Mouse (Mus musculus) activated CD4-positive, CD25-positive, alpha-beta regulatory T cell, adult 4 months (primary cell): ENCODE data around the gene Bloc1s1. TPM values are rescaled to one million over a fixed set of nuclear protein-coding genes. Genes with fewer than 3 reads are reported as not detected.
A peak's percentile ranks its signal among the peaks of the same experiment; 100 is the strongest.

Experiments
- ATAC-seq: one replicate; pipeline ENCODE4 v1.8.0; 2017
- polyA plus RNA-seq, 2 experiments: library from polyadenylated mRNA; unstranded; fragments of 100-300 nt; shearing (Covaris generic); gene quantifications; one replicate each; pipeline ENCODE4 v1.2.1; 2017

Gene Bloc1s1
- polyA plus RNA-seq, result 100 to 1,000 TPM; 218 to 252 TPM

DNA sequence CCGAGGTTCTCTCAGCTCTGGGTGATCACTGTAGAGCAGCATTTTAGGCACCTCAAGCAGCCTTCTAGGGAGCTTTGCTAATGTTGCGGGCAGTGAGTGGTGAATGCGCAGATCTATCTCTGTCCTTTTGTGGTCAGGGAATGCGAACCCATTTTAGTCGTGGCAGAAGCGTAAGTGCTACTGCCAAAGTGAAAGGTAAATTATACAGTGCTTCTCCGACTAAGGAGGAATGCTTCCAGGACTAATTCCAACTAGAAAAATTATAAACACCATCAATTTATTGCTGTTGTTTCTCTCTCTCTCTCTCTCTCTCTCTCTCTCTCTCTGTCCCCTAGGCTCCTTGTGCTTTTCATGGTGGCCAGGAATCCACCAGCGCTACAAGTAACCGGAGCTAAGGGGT lies at the start of gene Bloc1s1:
Gene Bloc1s1 (minus strand): TSS at position 101 of the 400 bp plus-strand sequence.
- no peak for ATAC-seq

DNA sequence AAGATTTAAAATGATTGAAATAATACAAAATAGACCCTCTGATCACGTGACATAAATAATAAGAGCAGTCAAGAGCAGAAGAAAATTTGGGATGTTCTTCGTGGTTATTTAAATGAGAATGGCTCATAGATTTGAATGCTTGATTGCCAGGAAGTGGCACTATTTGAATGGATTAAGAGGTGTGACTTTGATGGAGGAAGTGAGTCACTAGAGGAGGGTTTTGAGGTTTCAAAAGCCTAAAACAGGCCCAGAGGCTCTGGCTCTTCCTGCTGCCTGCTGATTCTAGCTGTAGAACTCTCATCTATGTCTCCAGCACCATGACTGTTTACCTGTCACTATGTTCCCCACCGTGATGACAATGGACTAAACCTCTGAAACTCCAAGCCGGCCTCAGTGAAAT lies 49.0 kb upstream of the Bloc1s1 start:
- ATAC-seq, result no peak

DNA sequence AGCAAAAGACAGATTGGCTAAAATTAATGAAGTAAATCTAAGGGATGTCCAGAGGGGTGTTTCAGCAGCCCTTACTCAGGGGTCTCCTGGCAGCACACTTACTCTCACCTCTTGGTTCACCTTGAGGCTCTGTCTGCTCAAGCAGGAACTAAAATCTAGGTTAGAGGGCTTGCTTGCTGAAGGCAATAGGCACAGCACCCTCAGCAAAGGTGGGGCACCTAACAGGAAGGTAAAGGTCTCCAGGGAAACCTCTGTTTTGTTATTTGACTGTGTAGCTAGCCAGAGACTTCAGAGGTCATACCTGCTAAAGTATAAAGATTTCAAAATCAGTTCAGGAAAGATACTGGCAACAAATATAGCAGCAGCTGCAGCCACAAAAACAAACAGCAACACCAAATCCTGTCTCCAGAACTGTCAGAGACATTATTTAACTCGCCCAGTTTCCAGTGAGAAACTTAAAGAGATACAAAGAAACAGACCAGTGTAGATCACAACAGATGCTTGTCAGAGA lies 47.0 kb upstream of the Bloc1s1 start:
- no peak for ATAC-seq

DNA sequence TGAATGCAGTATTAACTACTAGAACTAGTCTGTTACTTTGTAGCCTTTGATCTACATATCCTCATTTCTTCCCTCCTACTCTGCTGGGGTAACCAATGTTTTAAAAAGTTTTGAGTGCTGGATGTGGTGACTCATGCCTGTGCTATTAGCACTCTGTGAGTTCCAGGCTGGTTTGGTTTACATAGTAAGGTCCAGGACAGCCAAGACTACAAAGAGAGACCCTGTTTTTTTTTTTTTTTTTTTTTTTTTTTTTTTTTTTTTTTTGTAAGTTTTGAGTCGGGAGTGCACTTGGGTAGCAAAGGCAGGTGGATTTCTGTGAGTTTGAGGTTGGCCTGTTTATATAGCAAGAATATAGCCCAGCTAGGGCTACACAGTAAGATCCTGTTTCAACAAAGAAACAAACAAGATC lies 44.5 kb upstream of the Bloc1s1 start:
- ATAC-seq, result no peak

DNA sequence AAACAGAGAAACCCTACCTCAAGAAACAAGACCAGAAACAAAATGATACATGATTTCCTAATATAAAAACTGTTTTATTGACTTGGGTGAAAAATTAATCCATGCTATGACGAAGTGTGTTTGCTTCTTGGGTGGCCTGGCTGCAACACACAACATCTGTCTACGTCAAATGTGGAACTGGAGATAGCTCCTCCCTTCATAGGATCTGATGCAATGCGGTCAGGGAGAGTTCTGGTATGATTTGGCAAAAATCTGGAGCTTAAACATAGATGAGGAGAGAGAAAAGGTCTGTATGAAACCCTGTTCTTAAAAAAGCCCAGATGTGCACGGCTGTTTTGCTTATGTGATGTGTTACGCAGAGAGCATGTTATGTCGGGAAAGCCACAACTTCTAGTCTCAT lies 42.0 kb upstream of the Bloc1s1 start:
- no peak for ATAC-seq

DNA sequence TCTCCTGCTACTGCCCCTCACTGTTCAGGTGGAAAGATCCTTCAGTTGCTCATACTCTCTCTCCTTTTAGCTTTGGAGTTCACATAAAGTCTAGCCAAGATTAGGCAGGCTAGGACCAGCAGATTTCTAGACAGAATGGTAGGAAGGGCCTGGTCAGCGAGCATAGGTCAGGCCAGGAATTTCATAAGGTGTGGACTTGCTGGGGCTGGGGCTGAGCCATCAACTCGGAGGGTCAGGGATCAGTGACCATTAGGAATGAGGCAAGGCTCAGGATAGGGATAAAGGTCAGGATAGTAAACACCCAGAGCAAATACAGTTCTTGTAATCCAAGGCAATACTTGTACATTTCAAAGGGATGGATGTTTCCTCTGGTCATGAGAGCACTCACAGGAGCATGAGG lies 41.1 kb upstream of the Bloc1s1 start:
- ATAC-seq, result no peak

DNA sequence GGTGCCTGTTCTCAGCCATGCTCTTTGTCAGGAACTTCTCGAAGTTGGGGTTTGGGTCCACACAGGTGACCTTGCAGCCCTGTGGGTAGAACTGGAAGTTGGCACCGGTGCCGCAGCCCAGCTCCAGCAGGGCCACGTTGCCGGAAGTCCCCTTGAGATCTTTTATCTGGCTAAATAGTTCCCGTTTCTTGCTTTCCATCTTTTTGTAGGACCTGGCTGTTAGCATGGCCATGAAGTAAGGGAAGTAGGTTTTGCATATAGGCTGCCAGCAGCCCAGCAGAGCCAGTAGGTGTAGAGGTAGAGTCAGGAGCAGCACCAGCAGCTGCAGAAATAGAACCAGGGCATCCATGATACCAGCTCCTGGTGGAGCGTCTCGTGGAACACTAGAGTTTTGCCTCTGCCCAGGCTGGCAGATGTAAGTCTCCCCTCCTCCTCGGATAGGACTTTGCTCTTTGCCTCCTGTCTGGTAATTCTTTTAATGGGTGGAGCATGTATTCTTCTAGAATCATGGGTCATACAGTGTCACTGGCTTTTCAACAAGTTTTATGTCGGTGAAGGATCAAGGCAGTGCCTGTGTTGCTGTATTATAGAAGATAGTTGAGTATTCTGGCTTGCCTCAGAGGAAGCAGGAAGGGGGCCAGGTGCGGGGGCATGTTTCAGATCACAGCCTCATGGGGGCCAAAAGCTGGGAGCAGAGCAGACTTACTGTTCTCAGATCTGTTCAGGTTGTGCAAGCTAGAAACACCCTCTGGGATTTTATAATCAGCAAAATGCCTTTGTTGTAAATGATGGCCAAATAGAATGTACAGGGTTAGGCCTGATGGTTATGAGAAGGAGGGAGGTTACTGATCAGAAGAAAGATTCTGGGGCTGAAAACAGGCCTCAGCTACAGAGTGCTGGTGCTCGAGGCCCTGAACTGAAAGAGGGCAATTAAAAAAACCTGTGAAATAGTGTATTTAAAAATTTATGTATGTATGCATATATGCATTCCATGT lies 37.1 kb upstream of the Bloc1s1 start, which contains the start of gene Mettl7b:
Gene Mettl7b (minus strand): TSS at position 399 of the 995 bp plus-strand sequence.
- no peak for ATAC-seq

DNA sequence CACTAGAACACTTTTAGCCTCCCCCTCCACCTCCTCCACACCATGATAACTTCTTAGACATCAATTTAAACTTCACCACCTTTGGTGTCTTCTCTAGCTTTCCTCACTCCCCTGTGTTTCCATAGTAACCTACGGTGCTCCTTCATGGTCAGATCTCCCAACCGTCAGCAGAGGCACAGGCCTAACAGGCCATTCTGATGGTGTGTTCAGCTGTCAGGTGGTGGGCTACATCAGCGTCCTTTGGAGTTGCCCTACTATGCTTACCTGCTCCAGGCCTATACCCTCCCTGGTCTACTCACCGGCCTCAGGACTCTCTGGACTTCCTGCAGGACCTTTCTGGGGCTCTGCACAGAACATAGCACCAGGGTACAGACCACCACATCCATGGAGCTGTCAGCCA lies 36.3 kb upstream of the Bloc1s1 start:
- no peak for ATAC-seq

DNA sequence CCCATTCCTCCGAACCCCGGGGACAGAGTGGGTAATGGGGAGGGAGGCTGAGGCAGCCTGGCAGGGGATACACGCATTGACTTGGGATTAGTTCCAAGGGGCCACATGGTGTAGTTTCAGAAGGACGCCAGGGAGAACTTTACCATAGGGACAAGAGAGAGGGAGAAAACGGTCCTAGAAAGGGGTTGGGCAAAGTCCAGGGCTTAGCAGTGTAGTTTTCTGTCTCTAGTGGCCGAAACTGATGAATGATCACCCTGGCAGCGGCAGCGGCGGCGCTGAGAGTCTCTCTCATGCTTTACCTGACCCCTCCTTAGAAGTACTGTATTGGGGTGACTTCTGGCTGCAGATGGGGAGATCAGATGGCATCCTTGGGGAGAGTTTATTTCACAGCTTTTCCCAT lies 34.5 kb upstream of the Bloc1s1 start:
- ATAC-seq, result no peak

DNA sequence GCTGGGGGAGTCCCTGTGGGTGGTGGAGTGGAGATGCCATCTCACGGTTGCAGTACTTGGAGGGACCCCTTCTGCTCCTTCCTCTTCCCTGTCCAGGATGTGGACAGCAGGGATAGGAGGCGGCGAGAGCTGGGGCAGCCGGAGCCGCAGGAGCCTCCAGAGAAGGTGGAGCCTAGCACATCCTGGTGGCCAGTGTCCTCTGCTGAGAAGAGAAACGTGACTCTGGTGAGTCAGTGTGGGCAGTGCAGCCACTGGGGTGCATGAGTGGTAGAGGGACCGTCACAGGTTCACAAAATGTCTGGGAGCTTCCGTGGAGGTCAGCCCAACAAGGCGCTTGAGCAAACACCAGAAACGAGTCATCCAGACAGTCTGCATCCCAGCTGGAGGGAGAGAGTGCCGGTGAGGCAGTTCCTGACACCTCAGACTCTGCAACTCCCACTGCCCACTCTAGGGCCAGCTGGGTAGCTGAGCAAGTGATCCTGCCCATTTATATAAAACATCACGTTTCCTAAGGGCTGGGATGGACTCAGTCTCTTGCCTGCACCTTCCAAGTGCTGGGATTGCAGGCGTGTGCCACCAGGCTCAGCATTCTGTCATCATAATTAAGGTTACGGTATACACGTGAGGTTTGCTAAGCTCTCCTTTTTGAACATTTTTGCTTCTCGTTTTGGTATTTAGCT lies 26.5 kb upstream of the Bloc1s1 start:
- no peak for ATAC-seq

DNA sequence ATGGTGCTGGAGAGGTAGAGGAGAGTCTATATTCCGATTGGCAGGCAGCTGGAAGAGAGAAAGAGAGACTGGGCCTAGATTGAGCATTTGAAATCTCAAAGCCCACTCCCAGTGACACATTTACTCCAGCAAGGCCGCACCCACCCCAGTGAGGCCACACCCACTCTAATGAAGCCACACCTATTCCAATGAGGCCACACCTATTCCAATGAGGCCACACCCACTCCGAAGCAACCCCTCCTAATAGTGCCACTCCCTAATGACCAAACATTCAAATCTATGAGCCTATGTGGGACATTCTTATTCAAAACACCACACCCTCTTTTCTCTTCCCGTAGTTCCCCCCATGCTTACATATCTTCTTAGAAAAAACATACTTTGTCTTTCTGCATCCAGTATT lies 23.7 kb upstream of the Bloc1s1 start:
- ATAC-seq, result no peak

DNA sequence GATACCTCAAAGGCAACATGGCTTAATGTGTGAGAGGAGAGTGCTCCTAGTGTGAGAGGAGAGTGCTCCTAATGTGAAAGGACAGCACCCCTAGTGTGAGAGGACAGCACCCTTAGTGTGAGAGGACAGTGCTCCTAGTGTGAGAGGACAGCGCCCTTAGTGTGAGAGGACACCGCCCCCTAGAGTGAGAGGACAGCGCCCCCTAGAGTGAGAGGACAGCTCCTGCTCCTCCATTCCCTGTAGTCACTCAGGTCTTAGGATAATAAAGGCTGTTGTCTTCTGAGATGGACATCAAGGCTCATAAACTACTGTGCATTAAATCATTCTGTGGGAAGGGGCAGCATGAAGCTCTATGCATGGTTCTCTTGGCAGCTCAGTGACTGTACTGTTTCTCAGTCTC lies 21.8 kb upstream of the Bloc1s1 start:
- no peak for ATAC-seq

DNA sequence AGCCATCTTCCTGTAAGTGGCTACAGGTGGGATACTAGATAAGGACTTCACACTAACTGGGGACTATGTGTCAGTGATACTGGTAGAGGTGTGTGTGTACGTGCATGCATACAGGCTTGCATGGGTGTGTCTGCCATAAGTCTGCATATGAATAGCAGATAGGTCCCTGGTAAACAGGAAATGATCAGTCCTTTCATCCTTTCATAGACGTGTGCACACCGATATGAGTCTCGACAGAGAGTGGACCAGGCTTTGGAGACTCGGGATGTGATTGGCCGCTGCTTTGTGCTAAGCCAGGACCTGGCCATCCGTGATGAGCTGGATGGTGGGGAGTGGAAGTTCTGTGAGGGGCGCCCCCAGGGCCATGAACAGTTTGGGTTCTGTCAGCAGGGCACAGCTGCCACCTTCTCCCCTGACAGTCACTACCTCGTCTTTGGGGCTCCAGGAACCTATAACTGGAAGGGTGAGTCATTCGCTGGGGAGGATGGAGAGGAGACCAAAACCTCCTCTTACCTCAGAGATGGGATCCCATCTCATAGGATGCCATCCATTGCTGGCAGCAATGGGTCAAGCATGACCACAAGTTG lies 16.7 kb upstream of the Bloc1s1 start:
- peak; percentile 97 for ATAC-seq

DNA sequence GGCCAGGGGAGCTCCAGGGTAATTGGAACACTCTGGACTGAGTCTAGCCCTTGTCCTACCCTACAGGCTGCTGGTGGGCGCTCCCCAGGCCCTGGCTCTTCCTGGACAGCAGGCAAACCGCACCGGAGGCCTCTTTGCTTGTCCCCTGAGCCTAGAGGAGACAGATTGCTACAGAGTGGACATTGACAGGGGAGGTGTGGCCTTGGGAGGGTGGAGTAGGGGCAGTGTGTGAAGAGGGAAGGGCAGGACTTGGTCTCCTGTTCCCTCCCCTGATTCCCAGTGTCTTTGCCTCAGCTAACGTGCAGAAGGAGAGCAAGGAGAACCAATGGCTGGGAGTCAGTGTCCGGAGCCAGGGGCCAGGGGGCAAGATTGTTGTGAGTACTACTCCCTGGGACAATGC lies 15.1 kb upstream of the Bloc1s1 start:
- ATAC-seq, result no peak

DNA sequence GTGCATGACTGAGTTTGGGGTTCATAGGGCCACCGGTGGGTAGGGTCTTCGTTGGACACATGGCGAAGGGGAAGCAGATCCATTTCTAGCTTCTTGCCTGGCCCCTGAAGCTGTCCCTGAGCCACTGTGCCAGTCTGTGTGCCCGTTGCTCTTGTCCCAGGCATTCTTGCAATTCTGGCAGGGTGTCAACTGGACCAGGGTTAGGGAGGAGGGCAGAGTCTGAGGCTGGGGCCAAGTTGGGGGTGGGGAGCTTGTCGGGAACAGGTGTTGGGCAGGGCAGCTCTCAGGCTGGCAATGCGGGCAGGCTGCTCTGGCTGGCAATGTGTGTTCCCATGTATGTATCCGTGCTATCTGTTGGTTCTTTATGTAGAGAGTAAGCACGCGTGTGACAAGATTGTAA lies 14.6 kb upstream of the Bloc1s1 start:
- ATAC-seq, result no peak

DNA sequence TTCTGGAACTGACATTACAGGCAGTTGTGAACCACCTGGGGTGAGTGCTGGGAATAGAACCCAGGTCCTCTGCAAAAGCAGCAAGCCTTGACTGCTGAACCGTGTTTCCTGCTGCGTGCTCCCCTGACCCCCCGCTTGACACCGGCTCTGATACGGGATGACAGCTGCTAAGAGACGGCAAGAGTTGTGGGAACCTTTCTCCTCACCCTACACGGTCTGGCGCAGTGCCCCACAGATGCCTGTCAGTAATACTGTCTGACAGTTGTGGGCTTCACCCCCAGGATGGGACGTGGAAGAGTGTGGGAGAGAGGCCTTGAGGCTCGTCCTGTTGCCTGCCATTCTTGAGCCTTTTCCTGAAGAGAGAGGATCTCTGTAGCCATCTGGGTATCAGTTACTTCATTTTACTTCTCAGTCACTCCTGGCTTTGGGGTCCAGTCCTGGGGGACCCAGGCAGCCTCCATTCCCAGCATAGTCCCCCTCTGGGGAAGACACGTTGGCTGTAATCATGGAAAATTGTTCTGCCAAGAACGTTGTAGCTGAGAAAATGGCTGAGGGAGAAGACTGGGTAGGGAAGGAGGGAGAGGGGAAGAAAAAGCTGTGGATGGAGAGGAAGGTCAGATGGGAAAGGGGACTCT lies 14.0 kb upstream of the Bloc1s1 start:
- ATAC-seq, result no peak

DNA sequence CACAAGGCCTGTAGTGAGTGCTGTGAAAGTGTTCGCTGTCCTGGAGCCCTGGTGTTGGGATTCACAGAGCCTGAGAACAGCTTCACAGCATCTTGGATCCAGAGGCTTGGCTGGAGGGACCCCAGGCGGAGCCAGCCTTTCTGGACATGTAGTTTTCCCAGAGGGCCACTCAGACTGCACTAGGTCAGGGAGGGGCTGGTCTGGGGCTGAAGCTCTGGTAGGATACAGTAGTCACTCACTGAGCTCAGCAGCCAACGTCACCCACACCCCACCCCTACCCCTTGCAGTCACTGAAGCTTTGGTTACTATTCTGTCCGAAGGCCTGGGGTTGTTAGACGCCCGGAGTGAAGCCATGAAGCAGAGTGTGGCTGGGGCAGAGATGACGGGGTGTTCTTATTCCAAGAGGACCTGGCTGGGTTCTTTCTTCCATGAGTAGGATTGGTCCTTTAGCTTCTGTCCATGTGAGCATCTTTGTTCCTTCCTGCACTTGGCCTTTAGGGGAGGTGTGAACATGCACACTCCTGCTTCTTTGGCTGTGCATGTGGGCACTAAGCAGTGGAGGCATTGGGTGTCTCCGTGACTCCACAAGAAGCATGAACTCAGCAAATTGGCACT lies 12.1 kb upstream of the Bloc1s1 start:
- no peak for ATAC-seq

DNA sequence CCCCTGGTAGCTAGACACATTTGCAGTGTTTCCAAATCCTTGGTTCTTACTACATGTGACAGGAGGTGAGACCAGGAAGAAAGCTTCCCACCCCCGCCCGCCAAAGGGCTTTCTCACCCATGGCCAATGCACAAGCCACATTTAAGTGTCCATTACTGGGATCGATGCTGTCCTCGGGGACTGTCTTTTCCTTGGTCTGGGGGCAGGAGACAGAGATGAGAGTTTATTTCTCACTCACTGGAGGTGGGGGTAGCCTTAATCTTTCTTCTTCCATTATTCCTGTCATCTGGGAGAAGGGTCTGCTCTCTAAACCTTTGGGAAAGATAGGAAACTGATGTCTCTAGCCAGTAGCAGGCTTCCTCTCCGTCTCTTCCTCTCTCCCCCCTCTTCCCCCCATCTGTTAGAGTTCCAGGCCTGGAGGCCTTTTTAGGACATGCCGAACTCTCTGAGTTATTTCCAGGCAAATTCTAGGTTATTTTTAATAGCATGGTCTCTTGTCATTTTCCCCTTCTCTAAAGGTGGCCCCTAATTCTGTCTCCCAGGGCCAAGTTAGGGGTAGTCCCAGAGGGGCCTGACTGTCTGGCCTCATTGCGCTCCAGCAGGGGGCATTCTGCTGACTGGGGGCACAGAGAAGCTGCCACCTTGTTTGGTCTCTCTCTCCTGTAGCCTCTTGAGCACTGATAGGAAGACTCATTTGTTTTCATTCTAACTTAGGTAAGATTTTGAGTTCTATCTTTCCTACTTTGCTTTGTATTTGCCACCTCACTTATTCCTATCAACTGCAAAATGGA lies 11.4 kb upstream of the Bloc1s1 start:
- ATAC-seq, result no peak

DNA sequence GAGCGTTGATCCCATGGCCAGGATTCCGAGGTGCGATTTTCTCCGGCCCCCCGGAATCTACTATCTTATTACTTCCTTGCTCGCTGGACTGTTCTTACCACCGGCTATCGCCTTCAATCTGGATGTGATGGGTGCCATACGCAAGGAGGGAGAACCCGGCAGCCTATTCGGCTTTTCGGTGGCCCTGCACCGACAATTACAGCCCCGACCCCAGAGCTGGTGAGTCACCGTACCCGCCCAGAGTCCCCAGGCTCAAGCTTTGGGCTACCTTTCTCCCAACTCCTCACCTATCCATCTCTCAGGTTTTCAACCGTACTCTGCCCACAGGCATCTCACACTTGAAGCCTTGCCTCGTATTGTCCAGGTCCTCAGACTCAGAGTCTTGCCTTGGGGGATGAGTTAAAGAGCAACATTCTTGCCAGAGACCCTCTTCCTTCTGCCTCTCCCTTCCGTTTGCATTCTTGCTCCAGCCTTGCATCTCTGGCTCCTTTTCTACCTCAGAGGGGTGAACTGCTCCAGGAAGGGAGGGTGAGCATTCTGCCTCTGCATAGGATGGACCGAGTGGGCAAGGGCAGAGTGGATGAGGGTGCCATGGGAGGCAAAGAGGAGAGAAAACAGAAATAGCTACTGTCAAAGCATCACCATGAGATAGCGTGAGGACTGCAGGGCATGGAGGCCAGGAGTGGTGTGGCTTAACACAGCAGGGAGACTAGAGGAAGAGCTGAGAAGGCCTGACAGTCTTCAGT lies 10.3 kb upstream of the Bloc1s1 start:
- no peak for ATAC-seq

DNA sequence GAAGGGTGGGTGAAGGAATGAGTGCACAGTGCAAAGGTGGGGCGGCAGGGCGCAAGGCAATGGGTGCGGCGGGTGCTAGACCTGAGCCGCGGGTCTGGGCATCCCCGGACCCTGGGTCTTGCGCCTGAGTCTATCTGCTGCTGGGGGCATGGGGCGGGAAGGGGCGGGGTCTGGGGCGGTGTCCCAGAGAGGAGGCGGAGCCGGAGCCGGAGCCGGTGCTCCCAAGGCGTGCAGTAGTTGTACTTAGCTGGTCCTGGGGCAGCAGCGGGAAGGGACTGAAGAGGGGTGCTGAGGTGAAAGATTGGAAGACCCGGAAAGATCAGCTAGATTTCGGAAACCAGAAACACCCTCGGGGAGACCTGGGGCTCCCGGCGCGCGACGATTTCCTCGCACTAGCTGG lies 9.7 kb upstream of the Bloc1s1 start, which contains the start of gene Itga7:
Gene Itga7 (plus strand): TSS at position 245 of the 400 bp plus-strand sequence.
- peak; percentile 17 for ATAC-seq

DNA sequence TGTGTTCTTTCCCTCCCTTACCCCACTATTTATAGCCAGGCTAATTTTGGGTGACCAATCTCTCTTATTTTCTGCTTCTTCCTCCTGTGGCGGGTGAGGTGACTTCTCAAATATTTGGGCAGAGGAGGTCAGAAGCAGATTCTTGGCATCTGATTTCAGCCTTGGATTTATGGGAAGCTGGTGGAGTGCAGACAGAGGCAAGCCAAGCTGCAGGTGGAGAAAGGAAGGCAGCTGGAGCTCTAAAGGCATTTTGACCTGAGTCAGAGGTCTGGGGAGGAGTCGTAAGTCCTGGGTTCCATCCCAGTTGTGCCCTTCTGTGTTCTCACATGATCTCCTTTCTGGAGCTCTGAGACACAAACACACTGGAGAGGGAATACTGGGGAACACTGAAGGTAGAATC lies 7.6 kb upstream of the Bloc1s1 start:
- no peak for ATAC-seq
